Mouse (Mus musculus) megakaryocyte, embryonic 14.5 days (primary cell): Measurements from ENCODE around the gene Lgals1.

Experiments
- FLI1 ChIP-seq: IDR thresholded peaks from 2 replicates; pipeline ENCODE4 v1.6.1; 2012; ENCODE audit warnings: low read length, inconsistent platforms, mixed read lengths
- GATA1 ChIP-seq: IDR thresholded peaks from 3 replicates; pipeline ENCODE4 v1.6.1; 2012; ENCODE audit warnings: mixed read lengths, low read length, inconsistent platforms, borderline replicate concordance

DNA sequence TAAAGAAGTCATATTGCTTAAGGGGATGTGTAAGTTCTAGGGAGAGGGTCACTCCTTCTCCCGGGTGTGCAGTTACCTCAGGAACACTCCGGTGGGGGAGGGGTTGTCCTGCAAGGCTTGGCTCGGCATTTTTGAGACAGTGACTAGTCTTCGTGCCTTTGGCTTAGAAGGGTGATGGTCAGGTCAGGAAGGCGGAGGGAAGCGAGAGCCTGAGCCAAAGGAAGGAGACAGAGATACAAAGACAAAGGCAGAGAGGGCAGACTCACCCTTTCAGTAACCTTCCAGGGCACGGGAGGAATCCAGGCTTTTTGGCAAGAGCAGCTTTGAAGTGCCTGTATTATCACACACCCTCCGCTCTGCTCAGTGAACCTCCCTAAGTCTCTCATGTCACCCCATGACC, 1.4 kb upstream of the Lgals1 start:
- TF ChIP-seq GATA1 (no peak), FLI1 (no peak)
